Mouse (Mus musculus) heart, embryonic 15.5 days (tissue): Measurements from ENCODE around the gene Tsg101. TPM values are rescaled to one million over a fixed set of nuclear protein-coding genes. Genes with fewer than 3 reads are reported as not detected.
A peak's percentile ranks its signal among the peaks of the same experiment; 100 is the strongest.

Experiments
- ATAC-seq: fragments of 200-750 bp; cut with Nextera tagmentation; replicated peaks from 2 replicates; pipeline ENCODE4 v1.8.0; 2017; ENCODE audit warnings: low read depth, moderate TSS enrichment; ENCODE audit not compliant: insufficient number of reproducible peaks, insufficient read depth, low FRiP score
- H3K27ac ChIP-seq: fragments of 300-500 bp; sonication (generic); 2 replicates; pipeline ENCODE4 v1.5.1; 2015; ENCODE audit warnings: mild to moderate bottlenecking, inconsistent platforms
- H3K27me3 ChIP-seq: fragments of 300-500 bp; sonication (generic); 2 replicates; pipeline ENCODE4 v1.6.1; 2015; ENCODE audit warnings: inconsistent platforms
- H3K36me3 ChIP-seq: fragments of 300-500 bp; sonication (generic); 2 replicates; pipeline ENCODE4 v1.6.1; 2015; ENCODE audit warnings: mild to moderate bottlenecking, inconsistent platforms
- H3K4me1 ChIP-seq: fragments of 300-500 bp; sonication (generic); replicated peaks from 2 replicates; pipeline ENCODE4 v1.6.1; 2015; ENCODE audit warnings: inconsistent platforms
- H3K4me2 ChIP-seq: fragments of 300-500 bp; sonication (generic); 2 replicates; pipeline ENCODE4 v1.6.1; 2015; ENCODE audit warnings: inconsistent platforms, mild to moderate bottlenecking, moderate library complexity
- H3K4me3 ChIP-seq: fragments of 300-500 bp; sonication (generic); 2 replicates; pipeline ENCODE4 v1.5.1; 2015; ENCODE audit warnings: mild to moderate bottlenecking, inconsistent platforms
- H3K9ac ChIP-seq: fragments of 300-500 bp; sonication (generic); 2 replicates; pipeline ENCODE4 v1.6.1; 2015; ENCODE audit warnings: mild to moderate bottlenecking, inconsistent platforms
- H3K9me3 ChIP-seq: fragments of 300-500 bp; sonication (generic); replicated peaks from 2 replicates; pipeline ENCODE4 v1.6.1; 2016; ENCODE audit warnings: inconsistent platforms
- WGBS: fragments of 180-500 bp; shearing (Covaris S2); methylation state at CpG from one replicate; pipeline ENCODE4 v1.1.7; 2015; ENCODE audit warnings: mixed read lengths; 5-methylcytosine and 5-hydroxymethylcytosine counted together
- polyA plus RNA-seq: library from polyadenylated mRNA; unstranded; fragments of >200 nt; fragmentation: Nextera tagmentation; extraction: Ambion mirVana; gene quantifications from 2 replicates; pipeline ENCODE4 v1.2.1, GENCODE M21; 2015

The Tsg101 gene
- polyA plus RNA-seq, 1 experiment from 2014 or later: 155 TPM

DNA sequence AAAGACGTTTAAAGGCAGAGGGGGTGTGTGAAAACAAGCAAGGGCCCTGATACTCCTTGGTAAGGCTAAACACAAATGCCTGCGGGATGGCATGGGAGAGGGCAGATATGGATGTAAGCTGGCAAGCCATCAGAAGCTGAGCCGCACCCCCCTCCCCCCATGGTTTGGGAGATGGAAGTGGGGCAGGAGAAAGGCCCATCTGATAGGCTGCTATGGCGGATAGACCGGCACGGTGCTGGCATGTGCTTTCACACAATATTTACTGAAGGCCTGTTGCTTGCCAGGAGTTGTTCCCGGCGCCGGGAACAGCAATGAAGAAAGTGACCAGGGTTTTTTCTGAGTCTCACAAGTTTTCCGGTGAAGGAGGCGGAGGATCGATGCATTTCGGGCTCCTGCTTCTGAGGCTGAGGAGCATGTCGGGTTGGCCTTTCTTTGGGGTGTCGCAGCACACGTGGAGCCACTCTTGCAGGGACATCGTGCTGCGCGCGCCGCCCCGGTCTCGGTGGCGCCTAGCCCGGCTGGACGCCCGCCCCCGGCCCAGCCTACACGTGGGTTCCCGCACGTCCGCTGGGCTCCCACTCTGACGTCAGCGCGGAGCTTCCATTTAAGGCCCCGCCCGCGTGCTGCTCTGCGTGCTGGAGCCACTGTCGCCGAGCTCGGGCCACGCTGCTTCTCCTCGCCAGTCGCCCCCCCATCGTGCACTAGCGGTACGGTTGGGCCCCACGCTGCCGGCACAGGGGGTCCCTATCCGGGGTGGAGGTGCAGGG is 74.4 kb downstream of the Tsg101 start:
- Histone ChIP-seq H3K27ac (peak overlapping the region; percentile 97), H3K9me3 (no peaks in the 10 kb centered on the region), H3K27me3 (no peaks in the 10 kb centered on the region), H3K9ac (peak overlapping the region; percentile 89), H3K4me1 (peaks cover 31% of the 10 kb centered on the region), H3K36me3 (peaks cover 30% of the 10 kb centered on the region), H3K4me3 (peak overlapping the region; percentile 71), H3K4me2 (peak overlapping the region; percentile 85)
- ATAC-seq: peak; percentile 91
- WGBS: 1% methylated on average over 51 of the region's 51 CpGs

GRCm38 (mm10) chr7:46843576-46843975 is 76.2 kb downstream of the Tsg101 start:
- Histone ChIP-seq H3K4me3 (no peak overlapping the region), H3K4me1 (peaks cover 43% of the 10 kb centered on the region), H3K36me3 (peaks cover 12% of the 10 kb centered on the region), H3K9ac (no peak overlapping the region), H3K4me2 (no peak overlapping the region), H3K9me3 (no peaks in the 10 kb centered on the region), H3K27ac (no peak overlapping the region), H3K27me3 (no peaks in the 10 kb centered on the region)
- WGBS: 81% methylated on average over 4 of the region's 4 CpGs
- no peak for ATAC-seq

GRCm38 (mm10) chr7:46842278-46842677 is 77.5 kb downstream of the Tsg101 start:
- no peaks in the 10 kb centered on the region for H3K9me3 ChIP-seq
- H3K4me1 ChIP-seq: peaks cover 42% of the 10 kb centered on the region
- no peak overlapping the region for H3K27ac ChIP-seq
- no peak for ATAC-seq
- H3K9ac ChIP-seq: no peak overlapping the region
- 0 out of 2 replicates have a peak, but pooled peaks cover 1% of the 10 kb centered on the region for H3K36me3 ChIP-seq
- H3K4me2 ChIP-seq: no peak overlapping the region
- 34% methylated on average over 5 of the region's 5 CpGs for WGBS
- no peaks in the 10 kb centered on the region for H3K27me3 ChIP-seq
- H3K4me3 ChIP-seq: no peak overlapping the region

GRCm38 (mm10) chr7:46840787-46841525 is 78.8 kb downstream of the Tsg101 start, which contains the start of gene Ldha:
TSS of gene Ldha (plus strand) at chr7:46841475.
- Histone ChIP-seq H3K4me3 (no peak within 1 kb of the TSS), H3K9me3 (no peaks in the 10 kb centered on the region), H3K4me2 (no peak within 1 kb of the TSS), H3K27ac (no peak within 1 kb of the TSS), H3K27me3 (no peaks in the 10 kb centered on the region), H3K9ac (no peak within 1 kb of the TSS), H3K4me1 (peaks cover 38% of the 10 kb centered on the region), H3K36me3 (no peaks in the 10 kb centered on the region)
- WGBS: 45% methylated on average over 6 of the region's 6 CpGs
- no peak for ATAC-seq

DNA sequence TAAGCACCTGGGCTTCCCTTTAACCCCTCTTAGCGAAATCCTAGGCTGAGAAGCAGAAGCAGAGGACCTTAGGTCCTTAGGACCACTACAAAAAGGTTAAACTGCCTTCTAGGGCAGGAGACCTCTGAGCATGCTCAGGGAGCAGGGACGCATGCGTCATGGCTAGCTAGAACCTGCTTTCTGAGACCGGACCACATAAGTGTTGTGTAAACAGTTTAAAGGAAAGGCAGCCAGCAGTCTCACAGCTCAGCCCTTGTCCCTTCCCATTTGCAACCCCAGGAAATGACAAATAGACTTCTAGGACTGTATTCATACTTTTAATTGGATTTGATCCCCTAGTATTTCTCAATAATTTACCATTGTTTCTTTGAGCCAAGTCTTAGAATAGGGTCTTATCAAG is 79.4 kb downstream of the Tsg101 start:
- no peak for ATAC-seq
- H3K27me3 ChIP-seq: no peaks in the 10 kb centered on the region
- 67% methylated on average over 4 of the region's 4 CpGs for WGBS

DNA sequence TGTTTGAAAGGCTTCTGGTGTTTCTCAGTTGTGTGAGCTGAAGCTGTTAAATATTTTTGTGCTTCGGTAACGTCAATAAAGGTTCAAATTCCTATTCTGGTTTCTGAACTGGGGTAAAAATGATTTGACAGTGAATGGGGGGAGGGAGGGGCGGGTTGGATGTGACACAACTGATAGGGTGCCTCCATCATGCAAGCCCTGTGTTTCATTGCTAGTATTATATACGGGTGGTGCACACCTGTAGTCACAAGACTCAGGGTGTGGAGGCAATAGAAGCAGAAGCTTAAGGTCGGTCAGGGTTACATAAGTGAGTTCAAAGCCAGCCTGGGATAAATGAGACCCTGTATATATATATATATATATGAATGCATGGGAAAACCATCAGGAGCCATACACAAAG is 79.9 kb downstream of the Tsg101 start:
- H3K27ac ChIP-seq: peak overlapping the region; percentile 70; the same call in 1 of the 2 replicates
- H3K9me3 ChIP-seq: no peaks in the 10 kb centered on the region
- no peak overlapping the region for H3K4me2 ChIP-seq
- no peak for ATAC-seq
- peaks cover 34% of the 10 kb centered on the region for H3K4me1 ChIP-seq
- no peaks in the 10 kb centered on the region for H3K27me3 ChIP-seq
- H3K4me3 ChIP-seq: no peak overlapping the region
- no peaks in the 10 kb centered on the region for H3K36me3 ChIP-seq
- 71% methylated on average over 5 of the region's 5 CpGs for WGBS
- no peak overlapping the region for H3K9ac ChIP-seq

More for the DNA sequence above, 79.4 kb downstream of the Tsg101 start:
- Histone ChIP-seq H3K4me1 (peaks cover 38% of the 10 kb centered on the region), H3K9me3 (no peaks in the 10 kb centered on the region), H3K36me3 (no peaks in the 10 kb centered on the region), H3K27ac (no peak overlapping the region), H3K4me3 (no peak overlapping the region), H3K9ac (no peak overlapping the region), H3K4me2 (no peak overlapping the region)

GRCm38 (mm10) chr7:46839446-46839845 is 80.3 kb downstream of the Tsg101 start:
- ATAC-seq: no peak
- peaks cover 31% of the 10 kb centered on the region for H3K4me1 ChIP-seq
- H3K4me3 ChIP-seq: no peak overlapping the region
- H3K9me3 ChIP-seq: no peaks in the 10 kb centered on the region
- H3K27ac ChIP-seq: peak overlapping the region; percentile 70
- no peak overlapping the region for H3K9ac ChIP-seq
- H3K36me3 ChIP-seq: no peaks in the 10 kb centered on the region
- H3K4me2 ChIP-seq: no peak overlapping the region
- 38% methylated on average over 7 of the region's 7 CpGs for WGBS
- H3K27me3 ChIP-seq: no peaks in the 10 kb centered on the region

Other genes with a start within 250 kb of the Tsg101 start
- gene Tph1, start 247.4 kb downstream of the Tsg101 start, polyA plus RNA-seq: 0.23 and 0.76 TPM in 2 replicates
- gene Saal1, start 209.3 kb downstream of the Tsg101 start, polyA plus RNA-seq: 12.6 and 14.3 TPM in 2 replicates
- gene Saa3, start 204.3 kb downstream of the Tsg101 start, polyA plus RNA-seq: 0.50 and 0.65 TPM in 2 replicates
- 0.06 TPM in 1 of 2 replicates, not detected in the other for gene Saa4, start 187.4 kb downstream of the Tsg101 start, polyA plus RNA-seq
- gene Saa1, start 177.0 kb downstream of the Tsg101 start, polyA plus RNA-seq: not detected in 2 replicates
- not detected in 2 replicates for gene Saa2, start 168.2 kb downstream of the Tsg101 start, polyA plus RNA-seq
- 9.5 and 13.6 TPM in 2 replicates for gene Hps5, start 123.9 kb downstream of the Tsg101 start, polyA plus RNA-seq
- gene Gtf2h1, start 123.9 kb downstream of the Tsg101 start, polyA plus RNA-seq: 28.3 and 28.8 TPM in 2 replicates
- 2,657 and 2,686 TPM in 2 replicates for gene Ldha, start 78.5 kb downstream of the Tsg101 start, polyA plus RNA-seq
- gene Ldhc, start 58.8 kb downstream of the Tsg101 start, polyA plus RNA-seq: not detected in 2 replicates
- 7.8 and 8.9 TPM in 2 replicates for gene Uevld, start 38.6 kb upstream of the Tsg101 start, polyA plus RNA-seq
- gene Gm9999, start 63.6 kb upstream of the Tsg101 start, polyA plus RNA-seq: not detected in 2 replicates
- 13.6 and 15.3 TPM in 2 replicates for gene Spty2d1, start 88.4 kb upstream of the Tsg101 start, polyA plus RNA-seq
- gene Tmem86a, start 130.6 kb upstream of the Tsg101 start, polyA plus RNA-seq: 19.7 and 23.9 TPM in 2 replicates
- 0.44 and 0.61 TPM in 2 replicates for gene Ptpn5, start 213.7 kb upstream of the Tsg101 start, polyA plus RNA-seq